Mouse (Mus musculus): ENCODE results near the gene Dnmt3a. TPM values are rescaled to one million over a fixed set of nuclear protein-coding genes. Genes with fewer than 3 reads are reported as not detected.
A peak's percentile ranks its signal among the peaks of the same experiment; 100 is the strongest.

The Dnmt3a gene
- polyA plus RNA-seq, 1 experiment from 2014 or later, result 65.2 TPM

GRCm38 (mm10) chr12:3768391-3768790 lies 37.4 kb upstream of the Dnmt3a start:
- Histone ChIP-seq H3K27me3 (replicated peaks; ENCODE audit: control insufficient read depth, insufficient read depth, low read length) (no peaks in the 10 kb centered on the region), H3K9me3 (ENCODE audit: control insufficient read depth, low read length) (no peaks in the 10 kb centered on the region), H3K4me3 (ENCODE audit: low read depth, low read length) (no peak overlapping the region), H3K4me2 (ENCODE audit: low read depth, low read length) (no peak overlapping the region), H3K36me3 (ENCODE audit: control insufficient read depth, insufficient read depth, low read length) (peaks cover 10% of the 10 kb centered on the region; the same call in 1 of the 2 replicates), H3K27ac (replicated peaks; ENCODE audit: low read depth, low read length) (no peak overlapping the region), H3K9ac (ENCODE audit: low read depth, low read length) (no peak overlapping the region), H3K4me1 (ENCODE audit: control insufficient read depth, insufficient read depth, low read length) (no peaks in the 10 kb centered on the region)
- 86% methylated on average over 4 of the region's 4 CpGs for WGBS
- no peak for ATAC-seq (ENCODE audit: low read depth)
- no peak for DNase-seq (ENCODE audit: low spot score)

GRCm38 (mm10) chr12:3770546-3770945 lies 35.3 kb upstream of the Dnmt3a start:
- Histone ChIP-seq H3K9me3 (ENCODE audit: control insufficient read depth, low read length) (no peaks in the 10 kb centered on the region), H3K4me3 (ENCODE audit: low read depth, low read length) (no peak overlapping the region), H3K36me3 (ENCODE audit: control insufficient read depth, insufficient read depth, low read length) (peaks cover 17% of the 10 kb centered on the region; the same call in 1 of the 2 replicates), H3K27ac (replicated peaks; ENCODE audit: low read depth, low read length) (no peak overlapping the region), H3K9ac (ENCODE audit: low read depth, low read length) (no peak overlapping the region), H3K4me2 (ENCODE audit: low read depth, low read length) (no peak overlapping the region), H3K27me3 (replicated peaks; ENCODE audit: control insufficient read depth, insufficient read depth, low read length) (no peaks in the 10 kb centered on the region), H3K4me1 (ENCODE audit: control insufficient read depth, insufficient read depth, low read length) (no peaks in the 10 kb centered on the region)
- no peak for ATAC-seq (ENCODE audit: low read depth)
- no peak for DNase-seq (ENCODE audit: low spot score)
- WGBS, result 67% methylated on average over 2 of the region's 2 CpGs

GRCm38 (mm10) chr12:3771080-3771479 lies 34.7 kb upstream of the Dnmt3a start:
- no peaks in the 10 kb centered on the region for H3K9me3 ChIP-seq (ENCODE audit: control insufficient read depth, low read length)
- H3K4me3 ChIP-seq (ENCODE audit: low read depth, low read length), result no peak overlapping the region
- H3K9ac ChIP-seq (ENCODE audit: low read depth, low read length), result no peak overlapping the region
- H3K4me1 ChIP-seq (ENCODE audit: control insufficient read depth, insufficient read depth, low read length), result no peaks in the 10 kb centered on the region
- H3K4me2 ChIP-seq (ENCODE audit: low read depth, low read length), result no peak overlapping the region
- DNase-seq (ENCODE audit: low spot score) (no peak), ATAC-seq (ENCODE audit: low read depth) (no peak)
- H3K27ac ChIP-seq (replicated peaks; ENCODE audit: low read depth, low read length), result no peak overlapping the region
- no peaks in the 10 kb centered on the region for H3K27me3 ChIP-seq (replicated peaks; ENCODE audit: control insufficient read depth, insufficient read depth, low read length)
- H3K36me3 ChIP-seq (ENCODE audit: control insufficient read depth, insufficient read depth, low read length), result peaks cover 18% of the 10 kb centered on the region; the same call in 1 of the 2 replicates
- WGBS, result 90% methylated on average over 2 of the region's 2 CpGs

GRCm38 (mm10) chr12:3773643-3774042 lies 32.2 kb upstream of the Dnmt3a start:
- Histone ChIP-seq H3K27ac (replicated peaks; ENCODE audit: low read depth, low read length) (no peak overlapping the region), H3K4me2 (ENCODE audit: low read depth, low read length) (no peak overlapping the region), H3K27me3 (replicated peaks; ENCODE audit: control insufficient read depth, insufficient read depth, low read length) (no peaks in the 10 kb centered on the region), H3K36me3 (ENCODE audit: control insufficient read depth, insufficient read depth, low read length) (peaks cover 18% of the 10 kb centered on the region; the same call in 1 of the 2 replicates), H3K4me1 (ENCODE audit: control insufficient read depth, insufficient read depth, low read length) (no peaks in the 10 kb centered on the region), H3K9ac (ENCODE audit: low read depth, low read length) (no peak overlapping the region), H3K4me3 (ENCODE audit: low read depth, low read length) (no peak overlapping the region), H3K9me3 (ENCODE audit: control insufficient read depth, low read length) (no peaks in the 10 kb centered on the region)
- 86% methylated on average over 3 of the region's 3 CpGs for WGBS
- DNase-seq (ENCODE audit: low spot score) (no peak), ATAC-seq (ENCODE audit: low read depth) (no peak)

- Histone ChIP-seq H3K4me1 (ENCODE audit: control insufficient read depth, insufficient read depth, low read length) (peaks cover 14% of the 10 kb centered on the region), H3K27ac (replicated peaks; ENCODE audit: low read depth, low read length) (no peak overlapping the region), H3K4me2 (ENCODE audit: low read depth, low read length) (no peak overlapping the region), H3K4me3 (ENCODE audit: low read depth, low read length) (no peak overlapping the region), H3K36me3 (ENCODE audit: control insufficient read depth, insufficient read depth, low read length) (peaks cover 18% of the 10 kb centered on the region; the same call in 1 of the 2 replicates), H3K9ac (ENCODE audit: low read depth, low read length) (no peak overlapping the region), H3K27me3 (replicated peaks; ENCODE audit: control insufficient read depth, insufficient read depth, low read length) (no peaks in the 10 kb centered on the region), H3K9me3 (ENCODE audit: control insufficient read depth, low read length) (no peaks in the 10 kb centered on the region)
- no peak for DNase-seq (ENCODE audit: low spot score)
- ATAC-seq (ENCODE audit: low read depth), result no peak
- 88% methylated on average over 2 of the region's 2 CpGs for WGBS
Observed at GRCm38 (mm10) chr12:3776015-3776414, 29.8 kb upstream of the Dnmt3a start.

GRCm38 (mm10) chr12:3777682-3778081 lies 28.1 kb upstream of the Dnmt3a start:
- H3K27ac ChIP-seq (replicated peaks; ENCODE audit: low read depth, low read length), result no peak overlapping the region
- H3K4me1 ChIP-seq (ENCODE audit: control insufficient read depth, insufficient read depth, low read length), result peaks cover 26% of the 10 kb centered on the region
- ATAC-seq (ENCODE audit: low read depth) (no peak), DNase-seq (ENCODE audit: low spot score) (no peak)
- no peak overlapping the region for H3K9ac ChIP-seq (ENCODE audit: low read depth, low read length)
- no peak overlapping the region for H3K4me3 ChIP-seq (ENCODE audit: low read depth, low read length)
- no peak overlapping the region for H3K4me2 ChIP-seq (ENCODE audit: low read depth, low read length)
- no peaks in the 10 kb centered on the region for H3K27me3 ChIP-seq (replicated peaks; ENCODE audit: control insufficient read depth, insufficient read depth, low read length)
- WGBS, result 87% methylated on average over 5 of the region's 5 CpGs
- peaks cover 15% of the 10 kb centered on the region; the same call in 1 of the 2 replicates for H3K36me3 ChIP-seq (ENCODE audit: control insufficient read depth, insufficient read depth, low read length)
- no peaks in the 10 kb centered on the region for H3K9me3 ChIP-seq (ENCODE audit: control insufficient read depth, low read length)

GRCm38 (mm10) chr12:3778286-3778685 lies 27.5 kb upstream of the Dnmt3a start:
- no peak overlapping the region for H3K4me2 ChIP-seq (ENCODE audit: low read depth, low read length)
- 87% methylated on average over 6 of the region's 6 CpGs for WGBS
- H3K27ac ChIP-seq (replicated peaks; ENCODE audit: low read depth, low read length), result no peak overlapping the region
- peaks cover 12% of the 10 kb centered on the region; the same call in 1 of the 2 replicates for H3K36me3 ChIP-seq (ENCODE audit: control insufficient read depth, insufficient read depth, low read length)
- H3K9ac ChIP-seq (ENCODE audit: low read depth, low read length), result no peak overlapping the region
- ATAC-seq (ENCODE audit: low read depth), result no peak
- no peaks in the 10 kb centered on the region for H3K9me3 ChIP-seq (ENCODE audit: control insufficient read depth, low read length)
- peaks cover 32% of the 10 kb centered on the region for H3K4me1 ChIP-seq (ENCODE audit: control insufficient read depth, insufficient read depth, low read length)
- no peak for DNase-seq (ENCODE audit: low spot score)
- no peaks in the 10 kb centered on the region for H3K27me3 ChIP-seq (replicated peaks; ENCODE audit: control insufficient read depth, insufficient read depth, low read length)
- no peak overlapping the region for H3K4me3 ChIP-seq (ENCODE audit: low read depth, low read length)

- ATAC-seq (ENCODE audit: low read depth) (no peak), DNase-seq (ENCODE audit: low spot score) (no peak)
- H3K9me3 ChIP-seq (ENCODE audit: control insufficient read depth, low read length), result no peaks in the 10 kb centered on the region
- no peaks in the 10 kb centered on the region for H3K27me3 ChIP-seq (replicated peaks; ENCODE audit: control insufficient read depth, insufficient read depth, low read length)
- H3K27ac ChIP-seq (replicated peaks; ENCODE audit: low read depth, low read length), result no peak overlapping the region
- peaks cover 34% of the 10 kb centered on the region for H3K4me1 ChIP-seq (ENCODE audit: control insufficient read depth, insufficient read depth, low read length)
- no peak overlapping the region for H3K4me3 ChIP-seq (ENCODE audit: low read depth, low read length)
- WGBS, result 88% methylated on average over 2 of the region's 2 CpGs
- no peak overlapping the region for H3K4me2 ChIP-seq (ENCODE audit: low read depth, low read length)
- no peak overlapping the region for H3K9ac ChIP-seq (ENCODE audit: low read depth, low read length)
- H3K36me3 ChIP-seq (ENCODE audit: control insufficient read depth, insufficient read depth, low read length), result peaks cover 7% of the 10 kb centered on the region; the same call in 1 of the 2 replicates
Observed at GRCm38 (mm10) chr12:3779639-3780038, 26.2 kb upstream of the Dnmt3a start.

GRCm38 (mm10) chr12:3780405-3780891 lies 25.4 kb upstream of the Dnmt3a start:
- 15% methylated on average over 8 of the region's 8 CpGs for WGBS
- H3K9ac ChIP-seq (ENCODE audit: low read depth, low read length), result no peak overlapping the region
- peaks cover 34% of the 10 kb centered on the region for H3K4me1 ChIP-seq (ENCODE audit: control insufficient read depth, insufficient read depth, low read length)

More at GRCm38 (mm10) chr12:3780405-3780891, 25.4 kb upstream of the Dnmt3a start:
- peak overlapping the region; percentile 20; the same call in 1 of the 2 replicates for H3K4me2 ChIP-seq (ENCODE audit: low read depth, low read length)
- H3K9me3 ChIP-seq (ENCODE audit: control insufficient read depth, low read length), result no peaks in the 10 kb centered on the region
- DNase-seq (ENCODE audit: low spot score) (peak; percentile 75), ATAC-seq (ENCODE audit: low read depth) (peak; percentile 34; the same call in 1 of the 2 replicates)
- peak overlapping the region; percentile 75 for H3K27ac ChIP-seq (replicated peaks; ENCODE audit: low read depth, low read length)
- no peaks in the 10 kb centered on the region for H3K27me3 ChIP-seq (replicated peaks; ENCODE audit: control insufficient read depth, insufficient read depth, low read length)
- H3K36me3 ChIP-seq (ENCODE audit: control insufficient read depth, insufficient read depth, low read length), result 0 out of 2 replicates have a peak, but pooled peaks cover 2% of the 10 kb centered on the region
- H3K4me3 ChIP-seq (ENCODE audit: low read depth, low read length), result no peak overlapping the region

Measured in embryonic facial prominence, embryonic 14.5 days (tissue).